Mouse (Mus musculus) effector memory CD4-positive, alpha-beta T cell, adult 7 months (primary cell): Measurements from ENCODE around the gene Ece1. TPM values are rescaled to one million over a fixed set of nuclear protein-coding genes. Genes with fewer than 3 reads are reported as not detected.

Experiments
- polyA plus RNA-seq: library from polyadenylated mRNA; unstranded; fragments of 100-300 nt; shearing (Covaris generic); gene quantifications from one replicate; pipeline ENCODE4 v1.2.1, GENCODE M21; 2017

The Ece1 gene
- 30.5 TPM for polyA plus RNA-seq

DNA sequence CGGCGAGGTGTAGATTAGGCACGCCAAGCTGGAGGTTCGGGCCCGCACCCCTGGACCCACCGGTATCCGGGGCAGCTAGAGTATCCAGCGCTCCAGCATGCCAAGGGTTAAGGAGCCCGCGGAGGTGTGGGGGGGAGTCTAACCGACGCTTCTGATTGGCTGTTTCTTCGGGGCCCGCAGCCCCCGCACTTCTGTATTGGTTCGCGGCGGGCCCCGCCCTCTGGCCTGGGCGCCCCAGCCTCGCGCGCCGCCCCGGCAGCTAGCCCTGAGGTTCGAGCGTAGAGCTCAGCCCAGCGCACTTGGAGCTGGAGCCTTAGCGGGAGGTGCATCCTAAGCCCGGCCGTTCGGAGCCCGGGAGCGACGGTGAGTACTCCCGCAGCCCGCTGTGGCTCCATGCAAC is at the start of gene Ece1:
Gene Ece1, plus strand, starts transcription at position 219 of the 400 bp plus-strand sequence.

DNA sequence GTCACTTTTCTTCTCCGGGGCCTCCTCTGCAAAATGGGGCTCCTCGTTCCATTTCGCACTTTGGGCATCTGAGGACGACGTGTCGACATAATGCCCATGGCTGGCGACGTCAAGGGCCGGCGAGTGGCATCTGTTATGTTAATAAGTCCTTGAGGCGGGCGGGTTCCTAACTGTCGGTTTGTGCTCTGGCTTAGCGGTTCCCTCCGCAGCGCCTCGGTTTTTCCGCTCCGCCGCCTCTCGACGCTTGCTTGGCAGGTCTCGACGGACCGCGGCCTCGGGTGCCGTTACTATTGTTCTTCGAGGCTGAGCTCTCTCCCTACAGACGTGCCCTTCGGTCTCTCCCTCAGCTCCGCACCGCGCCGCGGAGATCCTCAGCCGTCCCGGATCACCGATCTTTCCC is 130.9 kb downstream of the Ece1 start, which contains the start of gene Eif4g3:
Gene Eif4g3, plus strand, starts transcription at position 133 of the 400 bp plus-strand sequence.

Other genes starting within 250 kb of the Ece1 start
- 3.1 TPM for gene Rap1gap, start 197.5 kb upstream of the Ece1 start, polyA plus RNA-seq
- not detected for gene Alpl, start 65.9 kb upstream of the Ece1 start, polyA plus RNA-seq
- 50.1 TPM for gene Eif4g3, start 130.8 kb downstream of the Ece1 start, polyA plus RNA-seq